Mouse (Mus musculus): ENCODE results near the gene Ppme1. TPM values are rescaled to one million over a fixed set of nuclear protein-coding genes. Genes with fewer than 3 reads are reported as not detected.

The Ppme1 gene
- 45.7 TPM for total RNA-seq (2023)

DNA sequence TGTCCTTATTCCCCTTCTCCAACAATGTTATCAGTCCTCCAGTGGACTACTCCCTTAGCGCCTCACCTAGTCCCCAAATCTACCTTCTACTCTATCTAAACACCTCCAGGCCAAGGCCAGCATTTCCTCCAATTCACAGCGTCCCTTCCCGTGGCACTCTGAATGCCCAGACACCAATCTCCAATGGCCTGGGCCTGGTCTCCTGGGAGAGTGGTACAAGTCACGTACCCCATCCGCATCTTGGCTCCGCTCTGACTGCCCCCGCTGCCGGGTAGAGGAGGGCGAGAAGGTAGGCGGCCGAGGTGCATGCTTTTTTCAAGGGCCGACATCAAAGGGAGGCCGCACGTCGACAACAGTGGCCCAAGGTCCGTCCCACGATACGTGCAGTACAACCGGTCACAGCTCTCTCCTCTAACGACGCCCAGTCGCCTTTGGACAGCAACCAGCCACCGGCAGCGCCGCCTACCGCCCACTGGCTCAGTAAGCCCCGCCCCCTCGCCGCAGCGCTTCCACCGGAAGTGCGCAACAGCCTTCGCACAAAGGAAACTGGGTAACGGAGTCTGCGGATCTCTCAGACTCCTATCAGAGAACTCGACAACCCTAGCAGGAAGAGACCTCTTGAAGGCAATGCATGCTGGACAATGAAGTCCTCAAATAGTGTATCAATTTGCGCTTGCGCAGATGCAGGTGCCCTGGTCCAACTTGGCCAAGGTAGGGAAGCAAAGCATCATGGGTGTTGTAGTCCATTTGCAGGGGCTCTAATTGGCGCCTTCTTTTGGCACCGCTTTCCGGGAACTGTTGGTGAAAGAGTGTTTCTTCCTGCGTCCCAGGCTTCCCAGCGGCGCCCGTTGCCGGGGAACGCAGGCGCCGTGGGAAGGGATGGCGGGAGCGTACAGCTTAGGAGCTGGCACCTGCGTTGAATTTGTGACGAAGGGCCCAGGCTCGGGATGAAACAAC is at the start of gene Ppme1, which contains the start of gene C2cd3:
Gene Ppme1 (minus strand): TSS at position 813 of the 957 bp plus-strand sequence.
Gene C2cd3 (plus strand): TSS at position 739 of the 957 bp plus-strand sequence.

DNA sequence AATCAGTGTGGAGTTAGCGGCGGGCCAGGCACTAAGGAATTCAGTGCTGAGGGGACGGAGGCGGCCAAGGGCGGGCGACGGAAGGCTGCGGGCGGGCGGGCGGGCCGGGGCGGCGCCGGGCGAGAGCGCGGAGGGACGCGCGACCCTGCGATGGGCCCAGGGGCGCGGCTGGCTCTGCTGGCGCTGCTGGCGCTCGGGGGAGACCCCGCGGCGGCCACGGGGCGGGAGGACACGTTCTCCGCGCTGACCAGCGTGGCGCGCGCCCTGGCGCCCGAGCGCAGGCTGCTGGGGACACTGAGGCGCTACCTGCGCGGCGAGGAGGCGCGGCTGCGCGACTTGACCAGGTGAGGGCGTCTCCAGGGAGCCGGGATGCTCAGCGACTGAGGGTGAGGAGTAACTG is 86.7 kb downstream of the Ppme1 start, which contains the start of gene P4ha3:
Gene P4ha3 (plus strand): TSS at position 138 of the 400 bp plus-strand sequence.

Other genes with a start within 250 kb of the Ppme1 start
- 1.5 TPM for gene Lipt2, start 213.0 kb downstream of the Ppme1 start, total RNA-seq (2023)
- gene Kcne3, start 195.8 kb downstream of the Ppme1 start, total RNA-seq (2023), result not detected
- gene Pgm2l1, start 144.9 kb downstream of the Ppme1 start, total RNA-seq (2023), result 30.6 TPM
- not detected for gene P4ha3, start 86.8 kb downstream of the Ppme1 start, total RNA-seq (2023)
- 71.2 TPM for gene C2cd3, start 74 bp downstream of the Ppme1 start, total RNA-seq (2023)
- gene Ucp3, start 100.7 kb upstream of the Ppme1 start, total RNA-seq (2023), result 0.86 TPM
- gene Ucp2, start 121.0 kb upstream of the Ppme1 start, total RNA-seq (2023), result 845 TPM
- gene Dnajb13, start 142.7 kb upstream of the Ppme1 start, total RNA-seq (2023), result 3.7 TPM
- gene Coa4, start 164.8 kb upstream of the Ppme1 start, total RNA-seq (2023), result 6.9 TPM
- gene Rab6a, start 235.1 kb upstream of the Ppme1 start, total RNA-seq (2023), result 50.9 TPM
- 28.3 TPM for gene Mrpl48, start 236.0 kb upstream of the Ppme1 start, total RNA-seq (2023)

Measured in CD8-positive naive resting alpha-beta T cell, adult 57 days (primary cell).